Comparison of ENCODE assay signal across 10 mouse cellular contexts in the genomic region with DNA sequence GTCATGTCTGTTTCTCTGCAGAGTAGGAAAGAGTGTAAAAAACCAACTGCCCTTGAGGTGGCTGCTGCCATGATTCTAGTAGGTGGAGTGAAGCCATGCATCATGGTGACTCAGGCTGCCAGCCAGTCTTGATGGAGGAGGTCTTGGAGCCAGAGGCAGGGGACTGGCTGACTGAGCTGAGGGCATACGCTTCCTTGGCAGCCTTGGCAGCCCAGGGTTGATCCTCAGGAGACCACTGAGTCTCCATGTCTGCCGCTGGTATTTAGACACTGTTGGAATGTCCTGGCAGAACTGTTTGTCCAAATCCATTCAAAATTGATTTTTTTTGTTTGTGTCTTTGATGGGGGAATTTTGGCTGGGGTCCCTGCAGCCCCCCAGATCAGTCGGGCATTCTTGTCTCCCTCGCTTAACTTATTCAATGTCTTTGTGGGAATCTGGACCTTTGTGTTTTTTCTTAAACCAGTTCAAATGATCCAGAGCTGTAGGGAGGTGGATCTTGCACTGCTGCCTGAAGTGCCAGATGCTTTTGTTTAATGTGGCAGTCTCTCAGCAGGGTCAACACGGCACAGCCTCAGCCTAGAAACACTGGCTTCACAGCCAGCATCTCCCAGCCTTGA.
DNase-seq lines count a peak whose midpoint lies in the region; ATAC-seq and TF ChIP-seq lines count a peak whose summit lies in the region.
"Had no signal": no experiment of that assay in that cellular context is flagged by ENCODE, and none has a peak within 500 bp of the region (broad histone marks: within the 10 kb centered on the region; RNA-seq: fewer than 3 reads in every experiment).

No protein-coding gene starts in this region.

- H3K9ac ChIP-seq in hindbrain, embryonic 15.5 days, result no peak overlapping the region
- H3K9ac ChIP-seq in stomach, postnatal 0 days (ENCODE audit: low read length), result no peak overlapping the region

- H3K4me3 ChIP-seq in hindbrain, embryonic 15.5 days, result no peak overlapping the region
- no peak overlapping the region for H3K4me3 ChIP-seq in hindbrain, embryonic 10.5 days
- H3K4me3 ChIP-seq in limb, embryonic 10.5 days, result no peak overlapping the region
- H3K4me3 ChIP-seq in stomach, postnatal 0 days (ENCODE audit: low read depth, low read length), result no peak overlapping the region

- H3K36me3 ChIP-seq in hindbrain, embryonic 15.5 days, result no peaks in the 10 kb centered on the region
- no peaks in the 10 kb centered on the region for H3K36me3 ChIP-seq in hindbrain, embryonic 10.5 days
- H3K36me3 ChIP-seq in limb, embryonic 10.5 days, result no peaks in the 10 kb centered on the region
- no peaks in the 10 kb centered on the region for H3K36me3 ChIP-seq in stomach, postnatal 0 days (ENCODE audit: control insufficient read depth, insufficient read depth, low read length)

- H3K4me2 ChIP-seq in hindbrain, embryonic 15.5 days, result no peak overlapping the region
- H3K4me2 ChIP-seq in stomach, postnatal 0 days (replicated peaks; ENCODE audit: low read depth), result no peak overlapping the region

- peak; percentile 88 for ATAC-seq in hindbrain, embryonic 15.5 days (ENCODE audit: low FRiP score, low read depth)
- no peak for ATAC-seq in monocyte, adult 5-6 weeks (replicated peaks; ENCODE audit: insufficient number of reproducible peaks, low FRiP score, low TSS enrichment, poor library complexity, severe bottlenecking)
- no peak for ATAC-seq in stomach, postnatal 0 days (ENCODE audit: low FRiP score, low TSS enrichment)

- 27% methylated on average over 5 of the region's 5 CpGs for WGBS in hindbrain, embryonic 15.5 days
- 42% methylated on average over 5 of the region's 5 CpGs for WGBS in hindbrain, embryonic 10.5 days
- 82% methylated on average over 5 of the region's 5 CpGs for WGBS in limb, embryonic 10.5 days
- WGBS in stomach, postnatal 0 days, result 37% methylated on average over 5 of the region's 5 CpGs

- DNase-seq in cerebellum, adult 11-12 months, result peak; percentile 19
- no peak for DNase-seq in cerebellum, postnatal 25 days
- no peak for DNase-seq in hindbrain, embryonic 10.5 days (ENCODE audit: low spot score)
- peak; percentile 71 for DNase-seq in adrenal gland, postnatal 14 days
- no peak for DNase-seq in limb, embryonic 10.5 days (ENCODE audit: low spot score)
- no peak for DNase-seq in stomach, postnatal 0 days (ENCODE audit: low spot score)
- DNase-seq: kidney, adult 18-20 months; right cerebral cortex, postnatal 25 days had no signal

- peaks cover 11% of the 10 kb centered on the region for H3K4me1 ChIP-seq in hindbrain, embryonic 15.5 days (replicated peaks)
- peaks cover 10% of the 10 kb centered on the region; the same call in 1 of the 2 replicates for H3K4me1 ChIP-seq in hindbrain, embryonic 10.5 days (replicated peaks)
- H3K4me1 ChIP-seq in limb, embryonic 10.5 days, result peaks cover 21% of the 10 kb centered on the region; the same call in 1 of the 2 replicates
- H3K4me1 ChIP-seq in stomach, postnatal 0 days (replicated peaks; ENCODE audit: control insufficient read depth, insufficient read depth), result no peaks in the 10 kb centered on the region

- H3K27ac ChIP-seq in hindbrain, embryonic 15.5 days (replicated peaks), result no peak overlapping the region
- H3K27ac ChIP-seq in hindbrain, embryonic 10.5 days, result no peak overlapping the region
- H3K27ac ChIP-seq in limb, embryonic 10.5 days, result 0 out of 2 replicates have a peak overlapping the region, but pooled peaks have one; percentile 3
- H3K27ac ChIP-seq in stomach, postnatal 0 days (replicated peaks), result no peak overlapping the region

- H3K9me3 ChIP-seq in hindbrain, embryonic 15.5 days, result no peaks in the 10 kb centered on the region
- no peaks in the 10 kb centered on the region for H3K9me3 ChIP-seq in hindbrain, embryonic 10.5 days
- no peaks in the 10 kb centered on the region for H3K9me3 ChIP-seq in limb, embryonic 10.5 days (replicated peaks)
- no peaks in the 10 kb centered on the region for H3K9me3 ChIP-seq in stomach, postnatal 0 days (ENCODE audit: control insufficient read depth, low read length)

- H3K27me3 ChIP-seq in hindbrain, embryonic 15.5 days, result no peaks in the 10 kb centered on the region
- H3K27me3 ChIP-seq in hindbrain, embryonic 10.5 days (ENCODE audit: insufficient read depth, poor library complexity, severe bottlenecking), result no peaks in the 10 kb centered on the region
- no peaks in the 10 kb centered on the region for H3K27me3 ChIP-seq in limb, embryonic 10.5 days (ENCODE audit: low read depth, poor library complexity, severe bottlenecking)
- no peaks in the 10 kb centered on the region for H3K27me3 ChIP-seq in stomach, postnatal 0 days (ENCODE audit: control insufficient read depth, insufficient read depth, low read length)

- TF ChIP-seq CTCF in stomach, postnatal 0 days (IDR thresholded peaks at IDR 0.05; ENCODE audit: low read depth), result no peak

- TF ChIP-seq EP300 in stomach, postnatal 0 days (optimal IDR thresholded peaks at IDR 0.05), result no peak

Comparison
In these comparisons a context has a peak if more than half of its experiments do, and no peak if none do; other contexts are left out.
1. DNase-seq: peak in cerebellum, adult 11-12 months (single experiment) and adrenal gland, postnatal 14 days (single experiment); none in cerebellum, postnatal 25 days (0 of 2), hindbrain, embryonic 10.5 days (single experiment), limb, embryonic 10.5 days (single experiment) and stomach, postnatal 0 days (single experiment).